Mouse (Mus musculus) embryonic facial prominence, embryonic 10.5 days (tissue): ENCODE data around the gene Zfp369. TPM values are rescaled to one million over a fixed set of nuclear protein-coding genes. Genes with fewer than 3 reads are reported as not detected.
"Not testable (repeated sequence)": the region's sequence is repeated elsewhere in the genome, so short reads cannot be mapped to it uniquely, and the experiment has no call there.

Experiments
- DNase-seq: peaks from one replicate; pipeline ENCODE4 v3.0.0-alpha.2; 2017; ENCODE audit warnings: low spot score
- H3K27ac ChIP-seq: fragments of 300-500 bp; sonication (generic); replicated peaks from 2 replicates; pipeline ENCODE4 v1.5.1; 2016; ENCODE audit warnings: mild to moderate bottlenecking
- H3K27me3 ChIP-seq: fragments of 300-500 bp; sonication (generic); replicated peaks from 2 replicates; pipeline ENCODE4 v1.6.1; 2016; ENCODE audit warnings: low read depth, mild to moderate bottlenecking; ENCODE audit not compliant: poor library complexity, severe bottlenecking
- H3K36me3 ChIP-seq: fragments of 300-500 bp; sonication (generic); replicated peaks from 2 replicates; pipeline ENCODE4 v1.6.1; 2016; ENCODE audit warnings: mild to moderate bottlenecking, moderate library complexity
- H3K4me1 ChIP-seq: fragments of 300-500 bp; sonication (generic); 2 replicates; pipeline ENCODE4 v1.6.1; 2016
- H3K4me3 ChIP-seq: fragments of 300-500 bp; sonication (generic); 2 replicates; pipeline ENCODE4 v1.5.1; 2016; ENCODE audit warnings: mild to moderate bottlenecking, moderate library complexity
- H3K9me3 ChIP-seq: fragments of 300-500 bp; sonication (generic); 2 replicates; pipeline ENCODE4 v1.6.1; 2016; ENCODE audit warnings: mild to moderate bottlenecking
- whole genome bisulfite sequencing: fragments of 180-500 bp; shearing (Covaris S2); methylation state at CpG from one replicate; pipeline ENCODE4 v1.1.7; 2016; 5-methylcytosine and 5-hydroxymethylcytosine counted together
- polyA plus RNA-seq: library from polyadenylated mRNA; unstranded; fragments of >200 nt; fragmentation: Nextera tagmentation; extraction: Ambion mirVana; gene quantifications from 2 replicates; pipeline ENCODE4 v1.2.1, GENCODE M21; 2016

The Zfp369 gene
- polyA plus RNA-seq, 1 experiment from 2014 or later, result 17.2 TPM

GRCm38 (mm10) chr13:65286771-65287170, 8.2 kb downstream of the Zfp369 start:
- H3K4me3 ChIP-seq, result no peak overlapping the region
- no peak overlapping the region for H3K27ac ChIP-seq
- H3K4me1 ChIP-seq, result no peaks in the 10 kb centered on the region
- WGBS, result 94% methylated on average over 2 of the region's 2 CpGs
- peaks cover 78% of the 10 kb centered on the region for H3K9me3 ChIP-seq
- no peak for DNase-seq
- H3K36me3 ChIP-seq, result peaks cover 95% of the 10 kb centered on the region
- no peaks in the 10 kb centered on the region for H3K27me3 ChIP-seq

GRCm38 (mm10) chr13:65296354-65296753, 17.7 kb downstream of the Zfp369 start:
- 94% methylated on average over 4 of the region's 4 CpGs for whole genome bisulfite sequencing
- Histone ChIP-seq H3K4me3 (no peak overlapping the region), H3K4me1 (no peaks in the 10 kb centered on the region), H3K27me3 (no peaks in the 10 kb centered on the region), H3K27ac (no peak overlapping the region), H3K9me3 (peaks cover 72% of the 10 kb centered on the region), H3K36me3 (peaks cover 76% of the 10 kb centered on the region)
- no peak for DNase-seq

- peaks cover 42% of the 10 kb centered on the region for H3K9me3 ChIP-seq
- not testable (repeated sequence) for H3K27me3 ChIP-seq, DNase-seq, H3K36me3 ChIP-seq, H3K4me3 ChIP-seq, H3K27ac ChIP-seq, H3K4me1 ChIP-seq
- WGBS, result 33% methylated on average over 12 of the region's 12 CpGs
These were observed 32.2 kb downstream of the Zfp369 start for GRCm38 (mm10) chr13:65310849-65311248.

GRCm38 (mm10) chr13:65311311-65311755, 32.7 kb downstream of the Zfp369 start:
- Histone ChIP-seq H3K4me3 (no peak overlapping the region), H3K36me3 (no peaks in the 10 kb centered on the region), H3K4me1 (no peaks in the 10 kb centered on the region), H3K27ac (no peak overlapping the region), H3K27me3 (no peaks in the 10 kb centered on the region), H3K9me3 (peaks cover 38% of the 10 kb centered on the region)
- DNase-seq, result no peak
- WGBS, result 39% methylated on average over 27 of the region's 27 CpGs

GRCm38 (mm10) chr13:65311826-65312225, 33.2 kb downstream of the Zfp369 start:
- Histone ChIP-seq H3K27me3 (no peaks in the 10 kb centered on the region), H3K4me1 (no peaks in the 10 kb centered on the region), H3K9me3 (peaks cover 33% of the 10 kb centered on the region), H3K4me3 (no peak overlapping the region), H3K27ac (no peak overlapping the region), H3K36me3 (no peaks in the 10 kb centered on the region)
- no peak for DNase-seq
- 90% methylated on average over 9 of the region's 9 CpGs for WGBS

- DNase-seq, H3K4me3 ChIP-seq, H3K27ac ChIP-seq, H3K36me3 ChIP-seq, H3K4me1 ChIP-seq, H3K27me3 ChIP-seq: not testable (repeated sequence)
- 60% methylated on average over 5 of the region's 5 CpGs for WGBS
- H3K9me3 ChIP-seq, result peaks cover 16% of the 10 kb centered on the region; the same call in 1 of the 2 replicates
These were observed 69.9 kb downstream of the Zfp369 start for GRCm38 (mm10) chr13:65348501-65348900.

GRCm38 (mm10) chr13:65351768-65352167, 73.2 kb downstream of the Zfp369 start:
- not testable (repeated sequence) for H3K36me3 ChIP-seq, DNase-seq, H3K27me3 ChIP-seq, H3K4me1 ChIP-seq, H3K27ac ChIP-seq
- peaks cover 13% of the 10 kb centered on the region; the same call in 1 of the 2 replicates for H3K9me3 ChIP-seq
- peak overlapping the region; percentile 33; the same call in 1 of the 2 replicates for H3K4me3 ChIP-seq
- WGBS, result 10% methylated on average over 33 of the region's 33 CpGs

Other genes starting within 250 kb of the Zfp369 start
- gene Spata31d1c, start 245.8 kb upstream of the Zfp369 start, polyA plus RNA-seq, result not detected in 2 replicates
- not detected in 2 replicates for gene Prss47, start 226.1 kb upstream of the Zfp369 start, polyA plus RNA-seq
- gene Mfsd14b, start 165.8 kb upstream of the Zfp369 start, polyA plus RNA-seq, result 41.2 and 42.3 TPM in 2 replicates
- not detected in 2 replicates for gene Olfr465-ps1, start 140.7 kb upstream of the Zfp369 start, polyA plus RNA-seq
- gene Olfr466, start 128.6 kb upstream of the Zfp369 start, polyA plus RNA-seq, result not detected in 2 replicates
- gene Nlrp4f, start 72.8 kb upstream of the Zfp369 start, polyA plus RNA-seq, result not detected in 2 replicates
- gene Gm10775, start 19.3 kb upstream of the Zfp369 start, polyA plus RNA-seq, result not detected in 2 replicates
- gene Gm10139, start 233.9 kb downstream of the Zfp369 start, polyA plus RNA-seq, result not detected in 2 replicates